Mouse (Mus musculus): ENCODE data around the gene Sass6. TPM values are rescaled to one million over a fixed set of nuclear protein-coding genes. Genes with fewer than 3 reads are reported as not detected.

Sass6 gene
- polyA plus RNA-seq, 1 experiment, result 1.6 TPM

DNA sequence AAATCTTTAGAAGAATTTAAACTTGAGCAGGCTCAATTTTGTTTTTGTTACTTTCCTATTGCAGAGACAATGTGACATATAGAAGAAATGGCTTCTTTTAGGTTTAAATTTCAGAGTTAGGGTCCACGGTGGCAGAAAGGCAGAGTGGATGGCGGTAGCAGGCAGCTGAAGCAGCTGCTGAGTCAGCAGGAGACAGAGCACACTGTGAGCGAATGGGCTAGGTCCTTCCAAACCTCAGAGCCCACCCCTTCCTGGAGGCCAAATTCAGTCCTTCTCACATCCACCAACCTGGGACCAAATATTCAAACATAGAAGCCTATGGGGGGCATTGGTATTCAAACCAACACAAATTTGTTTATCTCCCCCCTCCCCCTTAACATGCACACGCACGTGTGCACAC is 7.0 kb downstream of the Sass6 start:
- H3K36me3 ChIP-seq (ENCODE audit: control insufficient read depth, insufficient read depth, low read length), result no peaks in the 10 kb centered on the region; the same call in 1 of the 2 replicates
- no peaks in the 10 kb centered on the region for H3K27me3 ChIP-seq (ENCODE audit: control insufficient read depth, insufficient read depth, low read length)
- TF ChIP-seq POLR2A (IDR thresholded peaks at IDR 0.05; ENCODE audit: low read depth, low read length), result no peak
- TF ChIP-seq CTCF (IDR thresholded peaks at IDR 0.05; ENCODE audit: extremely low read depth, insufficient read depth, insufficient read length, insufficient replicate concordance), result no peak
- WGBS, result 94% methylated on average over 5 of the region's 5 CpGs
- H3K4me1 ChIP-seq (ENCODE audit: control insufficient read depth, insufficient read depth, insufficient read length), result no peaks in the 10 kb centered on the region
- H3K4me3 ChIP-seq (ENCODE audit: extremely low read depth, insufficient read depth, insufficient read length), result no peak overlapping the region
- H3K27ac ChIP-seq (ENCODE audit: insufficient read depth, low read length), result no peak overlapping the region
- DNase-seq (ENCODE audit: low read depth in 1 of 2, low spot score in 2 of 2), result no peak

DNA sequence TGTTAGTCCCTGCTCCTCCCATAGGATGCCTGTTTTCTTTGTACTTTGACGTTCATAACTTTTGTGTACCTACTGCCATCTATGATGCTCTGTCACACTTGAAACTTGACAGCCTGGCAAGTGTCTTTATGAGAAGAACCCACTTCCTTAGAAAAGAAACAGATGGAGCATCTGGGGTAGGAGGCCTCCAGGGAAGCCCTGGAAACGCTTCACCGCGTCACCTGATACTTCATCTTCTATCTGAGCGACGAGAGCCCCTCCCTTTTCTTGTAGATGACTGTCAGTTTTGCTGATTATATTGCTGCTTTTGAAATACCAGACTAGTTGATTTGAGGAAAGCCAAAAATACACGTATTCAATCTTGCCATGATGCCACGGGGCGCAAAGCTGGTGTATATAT is 9.8 kb downstream of the Sass6 start:
- no peaks in the 10 kb centered on the region for H3K4me1 ChIP-seq (ENCODE audit: control insufficient read depth, insufficient read depth, insufficient read length)

DNA sequence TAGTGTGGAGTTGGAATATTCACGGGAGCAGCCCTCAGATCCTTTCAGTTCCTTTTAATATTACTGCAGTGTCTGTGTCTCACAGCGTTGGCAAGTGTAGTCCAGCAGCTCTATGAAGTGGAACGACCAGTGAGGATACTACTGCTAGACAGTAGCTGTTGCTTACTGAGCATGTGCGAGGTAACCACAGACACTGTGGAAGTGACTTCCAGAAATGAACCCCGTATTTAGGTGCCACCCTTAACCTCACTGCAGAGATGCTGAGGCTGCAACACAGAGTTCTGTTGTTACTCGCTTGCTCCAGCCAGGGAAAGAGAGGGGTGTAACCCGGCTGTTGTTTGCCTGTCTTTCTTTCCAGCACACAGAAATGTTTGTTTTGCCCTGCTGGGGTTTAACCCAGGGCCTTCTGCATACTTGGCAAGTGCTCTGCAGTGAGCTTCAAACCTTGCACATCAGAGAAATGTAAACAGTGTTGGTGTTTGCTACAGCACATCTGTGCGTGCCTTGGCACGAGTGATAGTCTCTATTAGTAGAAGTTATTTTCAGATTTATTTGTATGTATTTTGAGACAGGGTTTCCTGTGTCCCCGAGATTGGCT is 19.6 kb downstream of the Sass6 start, which contains the start of gene Trmt13:
TSS of gene Trmt13 (minus strand) at position 293 of the 598 bp plus-strand sequence.
- peaks cover 14% of the 10 kb centered on the region for H3K36me3 ChIP-seq (ENCODE audit: control insufficient read depth, insufficient read depth, low read length)
- H3K4me3 ChIP-seq (ENCODE audit: extremely low read depth, insufficient read depth, insufficient read length), result no peak within 1 kb of the TSS
- no peak for TF ChIP-seq CTCF (IDR thresholded peaks at IDR 0.05; ENCODE audit: extremely low read depth, insufficient read depth, insufficient read length, insufficient replicate concordance)
- no peak for TF ChIP-seq POLR2A (IDR thresholded peaks at IDR 0.05; ENCODE audit: low read depth, low read length)
- no peak within 1 kb of the TSS for H3K27ac ChIP-seq (ENCODE audit: insufficient read depth, low read length)
- no peak for DNase-seq (ENCODE audit: low read depth in 1 of 2, low spot score in 2 of 2)
- 86% methylated on average over 10 of the region's 10 CpGs for WGBS
- H3K4me1 ChIP-seq (ENCODE audit: control insufficient read depth, insufficient read depth, insufficient read length), result no peaks in the 10 kb centered on the region
- H3K27me3 ChIP-seq (ENCODE audit: control insufficient read depth, insufficient read depth, low read length), result no peaks in the 10 kb centered on the region

More for the DNA sequence above, 9.8 kb downstream of the Sass6 start:
- no peak for DNase-seq (ENCODE audit: low read depth in 1 of 2, low spot score in 2 of 2)
- 92% methylated on average over 9 of the region's 9 CpGs for WGBS
- H3K4me3 ChIP-seq (ENCODE audit: extremely low read depth, insufficient read depth, insufficient read length), result no peak overlapping the region
- no peak overlapping the region for H3K27ac ChIP-seq (ENCODE audit: insufficient read depth, low read length)
- no peak for TF ChIP-seq CTCF (IDR thresholded peaks at IDR 0.05; ENCODE audit: extremely low read depth, insufficient read depth, insufficient read length, insufficient replicate concordance)
- no peak for TF ChIP-seq POLR2A (IDR thresholded peaks at IDR 0.05; ENCODE audit: low read depth, low read length)
- H3K27me3 ChIP-seq (ENCODE audit: control insufficient read depth, insufficient read depth, low read length), result no peaks in the 10 kb centered on the region
- H3K36me3 ChIP-seq (ENCODE audit: control insufficient read depth, insufficient read depth, low read length), result peaks cover 3% of the 10 kb centered on the region; the same call in 1 of the 2 replicates

DNA sequence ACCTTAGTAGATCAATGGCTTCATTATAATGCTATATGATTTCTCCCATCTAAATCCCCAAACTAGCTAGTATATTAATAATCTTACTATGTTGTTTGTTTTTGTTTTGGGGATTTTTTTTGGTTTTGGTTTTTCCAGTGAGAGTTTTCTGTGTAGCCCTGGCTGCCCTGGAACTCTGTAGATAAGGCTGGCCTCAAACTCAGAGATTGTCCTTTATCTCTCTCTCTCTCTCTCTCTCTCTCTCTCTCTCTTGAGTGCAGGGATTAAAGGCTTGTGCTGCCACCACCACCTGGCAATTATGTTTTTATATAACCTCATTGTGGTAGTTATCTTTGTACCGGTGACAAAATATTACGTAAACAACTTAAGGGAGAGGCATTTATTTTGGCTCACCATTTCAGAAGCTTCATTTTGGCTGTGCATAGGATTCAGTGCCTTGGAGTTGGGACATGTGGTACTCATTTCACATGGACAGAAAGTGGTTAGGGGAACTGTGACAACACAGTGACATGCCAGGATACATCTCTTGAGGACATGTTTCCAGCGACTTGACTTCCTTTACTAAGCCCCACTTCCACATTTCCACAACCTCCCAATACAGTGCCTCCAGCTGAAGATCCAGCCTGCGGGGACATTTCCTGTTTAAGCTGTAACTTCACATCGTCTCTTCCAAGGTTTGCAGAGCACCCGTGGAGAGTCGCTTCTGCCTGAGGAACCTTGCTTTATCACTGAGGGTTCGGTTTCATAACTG is 20.7 kb downstream of the Sass6 start:
- no peaks in the 10 kb centered on the region for H3K27me3 ChIP-seq (ENCODE audit: control insufficient read depth, insufficient read depth, low read length)
- peaks cover 19% of the 10 kb centered on the region for H3K36me3 ChIP-seq (ENCODE audit: control insufficient read depth, insufficient read depth, low read length)
- TF ChIP-seq CTCF (IDR thresholded peaks at IDR 0.05; ENCODE audit: extremely low read depth, insufficient read depth, insufficient read length, insufficient replicate concordance) (no peak), POLR2A (IDR thresholded peaks at IDR 0.05; ENCODE audit: low read depth, low read length) (no peak)
- H3K4me1 ChIP-seq (ENCODE audit: control insufficient read depth, insufficient read depth, insufficient read length), result no peaks in the 10 kb centered on the region
- DNase-seq (ENCODE audit: low read depth in 1 of 2, low spot score in 2 of 2), result no peak
- 86% methylated on average over 8 of the region's 8 CpGs for WGBS
- H3K27ac ChIP-seq (ENCODE audit: insufficient read depth, low read length), result no peak overlapping the region
- no peak overlapping the region for H3K4me3 ChIP-seq (ENCODE audit: extremely low read depth, insufficient read depth, insufficient read length)

DNA sequence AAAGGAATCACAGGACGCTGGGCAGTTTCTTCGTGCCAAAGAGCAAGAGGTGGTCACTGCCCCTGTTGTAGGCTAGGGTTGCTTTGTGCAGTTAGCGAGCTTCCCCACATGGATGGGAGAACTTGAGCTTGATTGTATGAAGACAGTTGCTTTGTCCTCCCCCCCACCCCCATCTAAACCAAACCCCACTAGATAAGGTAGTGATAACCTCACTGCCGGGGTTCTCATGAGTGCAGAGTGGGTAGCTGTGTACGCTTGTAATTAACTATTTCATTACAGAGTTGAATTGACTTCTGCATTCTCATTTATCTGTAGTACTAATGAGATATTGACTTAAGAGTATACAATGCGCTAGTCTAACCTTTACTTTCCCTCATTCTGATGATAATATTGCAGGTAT is 24.1 kb downstream of the Sass6 start:
- H3K27ac ChIP-seq (ENCODE audit: insufficient read depth, low read length), result no peak overlapping the region
- no peak for TF ChIP-seq POLR2A (IDR thresholded peaks at IDR 0.05; ENCODE audit: low read depth, low read length)
- TF ChIP-seq CTCF (IDR thresholded peaks at IDR 0.05; ENCODE audit: extremely low read depth, insufficient read depth, insufficient read length, insufficient replicate concordance), result no peak
- H3K27me3 ChIP-seq (ENCODE audit: control insufficient read depth, insufficient read depth, low read length), result no peaks in the 10 kb centered on the region
- no peak overlapping the region for H3K4me3 ChIP-seq (ENCODE audit: extremely low read depth, insufficient read depth, insufficient read length)
- WGBS, result 79% methylated on average over 6 of the region's 6 CpGs
- H3K36me3 ChIP-seq (ENCODE audit: control insufficient read depth, insufficient read depth, low read length), result peaks cover 25% of the 10 kb centered on the region
- DNase-seq (ENCODE audit: low read depth in 1 of 2, low spot score in 2 of 2), result no peak
- no peaks in the 10 kb centered on the region for H3K4me1 ChIP-seq (ENCODE audit: control insufficient read depth, insufficient read depth, insufficient read length)

DNA sequence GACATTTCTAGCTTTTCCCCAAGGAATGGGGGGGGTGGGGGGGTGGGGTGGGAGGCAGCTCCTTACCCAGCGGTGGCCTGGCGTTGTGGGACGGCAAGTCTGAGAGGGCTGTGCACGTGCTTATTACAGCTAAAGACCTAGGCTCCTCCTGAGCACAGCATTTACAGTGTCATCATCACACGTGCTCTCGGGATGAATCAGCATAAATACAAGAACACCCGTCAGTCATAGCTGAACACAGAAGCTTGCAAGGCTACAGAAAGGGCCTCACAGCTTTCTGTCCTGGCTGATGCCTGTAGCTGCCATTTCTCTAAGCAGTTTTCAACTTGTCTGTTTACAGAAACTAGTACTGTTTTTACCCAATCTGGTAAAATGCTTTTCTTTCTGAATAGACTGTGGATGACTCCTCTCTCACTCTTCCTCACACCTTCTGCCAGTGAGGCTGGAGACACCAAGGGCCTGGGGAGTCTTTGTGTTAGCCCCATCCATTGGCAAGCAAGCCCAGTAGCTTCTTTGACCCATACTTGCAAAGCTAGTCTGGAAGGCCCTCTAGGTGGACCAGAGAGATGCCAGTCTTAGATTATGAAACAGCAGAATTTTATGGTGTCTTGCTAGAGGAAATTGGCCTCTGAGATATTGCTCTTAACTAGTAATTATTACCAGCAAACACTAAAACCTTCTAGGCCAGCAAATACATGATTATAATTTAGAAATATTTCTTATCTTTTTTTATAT is 26.0 kb downstream of the Sass6 start:
- H3K4me1 ChIP-seq (ENCODE audit: control insufficient read depth, insufficient read depth, insufficient read length), result no peaks in the 10 kb centered on the region
- no peak for DNase-seq (ENCODE audit: low read depth in 1 of 2, low spot score in 2 of 2)
- no peak overlapping the region for H3K27ac ChIP-seq (ENCODE audit: insufficient read depth, low read length)
- TF ChIP-seq POLR2A (IDR thresholded peaks at IDR 0.05; ENCODE audit: low read depth, low read length), result no peak
- no peak for TF ChIP-seq CTCF (IDR thresholded peaks at IDR 0.05; ENCODE audit: extremely low read depth, insufficient read depth, insufficient read length, insufficient replicate concordance)
- H3K4me3 ChIP-seq (ENCODE audit: extremely low read depth, insufficient read depth, insufficient read length), result no peak overlapping the region
- WGBS, result 71% methylated on average over 7 of the region's 7 CpGs
- H3K27me3 ChIP-seq (ENCODE audit: control insufficient read depth, insufficient read depth, low read length), result no peaks in the 10 kb centered on the region
- H3K36me3 ChIP-seq (ENCODE audit: control insufficient read depth, insufficient read depth, low read length), result peaks cover 16% of the 10 kb centered on the region

Measured in spleen, adult 2 months (tissue).